Mouse (Mus musculus) thymus, postnatal 10 days (tissue): ENCODE results near the gene Psma5.

ENCODE experiments used
- DNase-seq, 2 experiments: peaks; one replicate each; pipeline ENCODE4 v3.0.0; 2021; ENCODE audit warnings: low spot score in 2 of 2

The Psma5 gene

GRCm38 (mm10) chr3:108306387-108306786 is 49.7 kb downstream of the Psma5 start:
- no peak for DNase-seq

- no peak for DNase-seq
These were observed 50.8 kb downstream of the Psma5 start for GRCm38 (mm10) chr3:108307485-108307884.

GRCm38 (mm10) chr3:108310921-108311341 is 54.2 kb downstream of the Psma5 start:
- no peak for DNase-seq

GRCm38 (mm10) chr3:108311688-108312087 is 55.0 kb downstream of the Psma5 start:
- DNase-seq: no peak

- no peak for DNase-seq
These were observed 55.7 kb downstream of the Psma5 start for GRCm38 (mm10) chr3:108312414-108312813.

GRCm38 (mm10) chr3:108313138-108313537 is 56.4 kb downstream of the Psma5 start:
- no peak for DNase-seq

GRCm38 (mm10) chr3:108314038-108314675 is 57.4 kb downstream of the Psma5 start:
- DNase-seq: no peak

- no peak for DNase-seq
These were observed 61.8 kb downstream of the Psma5 start for GRCm38 (mm10) chr3:108318517-108318916.

GRCm38 (mm10) chr3:108321671-108322070 is 64.9 kb downstream of the Psma5 start:
- no peak for DNase-seq

GRCm38 (mm10) chr3:108322136-108322535 is 65.4 kb downstream of the Psma5 start:
- DNase-seq: no peak

- no peak for DNase-seq
These were observed 66.2 kb downstream of the Psma5 start for GRCm38 (mm10) chr3:108322962-108323361.

- DNase-seq: no peak
These were observed 68.1 kb downstream of the Psma5 start for GRCm38 (mm10) chr3:108324837-108325236.

- DNase-seq: no peak
These were observed 68.8 kb downstream of the Psma5 start for GRCm38 (mm10) chr3:108325521-108325920.

GRCm38 (mm10) chr3:108327275-108327674 is 70.5 kb downstream of the Psma5 start:
- no peak for DNase-seq

- no peak for DNase-seq
These were observed 71.2 kb downstream of the Psma5 start for GRCm38 (mm10) chr3:108327916-108328315.

- DNase-seq: no peak
These were observed 71.7 kb downstream of the Psma5 start for GRCm38 (mm10) chr3:108328441-108328841.
